Mouse (Mus musculus) heart, embryonic 14.5 days (tissue): ENCODE measurements around the gene Unc79. TPM values are rescaled to one million over a fixed set of nuclear protein-coding genes. Genes with fewer than 3 reads are reported as not detected.

Source experiments
- ATAC-seq: fragments of 200-750 bp; cut with Nextera tagmentation; 2 replicates; pipeline ENCODE4 v1.8.0; 2017; ENCODE audit warnings: low read depth, moderate TSS enrichment; ENCODE audit not compliant: insufficient number of reproducible peaks, insufficient read depth, low FRiP score
- H3K27ac ChIP-seq, 2 experiments: fragments of 200-500 bp in 1 of 2; fragments of 300-500 bp in 1 of 2; sonication (generic) in 1 of 2; replicated peaks in 1 of 2; 2 replicates each; pipeline ENCODE4 v1.5.1; 2012 to 2014; ENCODE audit warnings: low read depth in 2 of 2, low read length in 2 of 2, control low read depth in 1 of 2, mild to moderate bottlenecking in 1 of 2, mixed read lengths in 1 of 2; ENCODE audit not compliant: control insufficient read depth in 1 of 2, insufficient read depth in 1 of 2
- H3K27me3 ChIP-seq: fragments of 300-500 bp; sonication (generic); 2 replicates; pipeline ENCODE4 v1.6.1; 2014; ENCODE audit warnings: mild to moderate bottlenecking, low read length, control low read depth; ENCODE audit not compliant: control insufficient read depth, insufficient read depth
- H3K36me3 ChIP-seq: fragments of 300-500 bp; sonication (generic); 2 replicates; pipeline ENCODE4 v1.6.1; 2014; ENCODE audit warnings: mild to moderate bottlenecking, control low read depth, low read length, mixed read lengths; ENCODE audit not compliant: control insufficient read depth, insufficient read depth
- H3K4me1 ChIP-seq, 2 experiments: fragments of 200-500 bp in 1 of 2; fragments of 300-500 bp in 1 of 2; sonication (generic) in 1 of 2; 2 replicates each; pipeline ENCODE4 v1.6.1; 2012 to 2014; ENCODE audit warnings: low read length in 2 of 2, control low read depth in 1 of 2, mixed read lengths in 1 of 2; ENCODE audit not compliant: control insufficient read depth in 2 of 2, insufficient read depth in 2 of 2
- H3K4me2 ChIP-seq: fragments of 300-500 bp; sonication (generic); 2 replicates; pipeline ENCODE4 v1.6.1; 2014; ENCODE audit warnings: mild to moderate bottlenecking, low read length
- H3K4me3 ChIP-seq, 2 experiments: fragments of 200-500 bp in 1 of 2; fragments of 300-500 bp in 1 of 2; sonication (generic) in 1 of 2; 2 replicates each; pipeline ENCODE4 v1.5.1; 2012 to 2014; ENCODE audit warnings: low read length in 2 of 2, mild to moderate bottlenecking in 2 of 2, control low read depth in 1 of 2, low read depth in 1 of 2, moderate library complexity in 1 of 2; ENCODE audit not compliant: control insufficient read depth in 1 of 2, insufficient read depth in 1 of 2
- H3K9ac ChIP-seq: fragments of 300-500 bp; sonication (generic); 2 replicates; pipeline ENCODE4 v1.6.1; 2014; ENCODE audit warnings: mild to moderate bottlenecking, low read length
- H3K9me3 ChIP-seq: fragments of 300-500 bp; sonication (generic); 2 replicates; pipeline ENCODE4 v1.6.1; 2016; ENCODE audit warnings: low read length, control low read depth; ENCODE audit not compliant: control insufficient read depth
- WGBS: fragments of 180-500 bp; shearing (Covaris S2); extraction: QIAGEN DNeasy Blood & Tissue Kit; methylation state at CpG from one replicate; pipeline ENCODE4 v1.1.7; 2014; 5-methylcytosine and 5-hydroxymethylcytosine counted together
- polyA plus RNA-seq: library from polyadenylated mRNA; unstranded; fragments of >200 nt; fragmentation: Nextera tagmentation; extraction: Ambion mirVana; gene quantifications from 2 replicates; pipeline ENCODE4 v1.2.1, GENCODE M21; 2014

Unc79 gene
- polyA plus RNA-seq, 1 experiment from 2014 or later, result 0.07 TPM

GRCm38 (mm10) chr12:103099185-103099584 lies 150.5 kb downstream of the Unc79 start:
- Histone ChIP-seq H3K27ac (no peak overlapping the region), H3K4me3 (no peak overlapping the region), H3K27me3 (no peaks in the 10 kb centered on the region), H3K4me2 (no peak overlapping the region), H3K36me3 (no peaks in the 10 kb centered on the region), H3K4me1 (peaks cover 0 to 4% of the 10 kb centered on the region in 2 experiments; a peak in 2 of 4 replicates), H3K9me3 (no peaks in the 10 kb centered on the region), H3K9ac (no peak overlapping the region)
- 58% methylated on average over 1 of the region's 1 CpGs for WGBS
- no peak for ATAC-seq

GRCm38 (mm10) chr12:103100088-103100487 lies 151.4 kb downstream of the Unc79 start:
- WGBS, result 65% methylated on average over 5 of the region's 5 CpGs

GRCm38 (mm10) chr12:103103041-103103440 lies 154.4 kb downstream of the Unc79 start:
- Histone ChIP-seq H3K4me2 (no peak overlapping the region), H3K36me3 (no peaks in the 10 kb centered on the region), H3K4me3 (no peak overlapping the region), H3K27ac (no peak overlapping the region), H3K4me1 (no peaks in the 10 kb centered on the region), H3K9me3 (no peaks in the 10 kb centered on the region), H3K27me3 (no peaks in the 10 kb centered on the region), H3K9ac (no peak overlapping the region)
- ATAC-seq, result no peak
- 69% methylated on average over 2 of the region's 2 CpGs for WGBS

More at GRCm38 (mm10) chr12:103100088-103100487, 151.4 kb downstream of the Unc79 start:
- H3K27ac ChIP-seq, result no peak overlapping the region
- peaks cover 0 to 2% of the 10 kb centered on the region in 2 experiments; a peak in 1 of 4 replicates for H3K4me1 ChIP-seq
- no peaks in the 10 kb centered on the region for H3K36me3 ChIP-seq
- no peak for ATAC-seq
- no peaks in the 10 kb centered on the region for H3K9me3 ChIP-seq
- H3K27me3 ChIP-seq, result no peaks in the 10 kb centered on the region
- no peak overlapping the region for H3K4me2 ChIP-seq
- no peak overlapping the region for H3K9ac ChIP-seq
- no peak overlapping the region for H3K4me3 ChIP-seq

- H3K9me3 ChIP-seq, result no peaks in the 10 kb centered on the region
- H3K27me3 ChIP-seq, result no peaks in the 10 kb centered on the region
- 16% methylated on average over 5 of the region's 5 CpGs for WGBS
- no peaks in the 10 kb centered on the region for H3K4me1 ChIP-seq
- no peak overlapping the region for H3K27ac ChIP-seq
- H3K9ac ChIP-seq, result no peak overlapping the region
- H3K36me3 ChIP-seq, result no peaks in the 10 kb centered on the region
- no peak overlapping the region for H3K4me3 ChIP-seq
- peak overlapping the region; percentile 37 for H3K4me2 ChIP-seq
- ATAC-seq, result no peak
Observed at GRCm38 (mm10) chr12:103103601-103104000, 154.9 kb downstream of the Unc79 start.

- H3K4me1 ChIP-seq, result no peaks in the 10 kb centered on the region
- no peak overlapping the region for H3K27ac ChIP-seq
- no peaks in the 10 kb centered on the region for H3K9me3 ChIP-seq
- H3K9ac ChIP-seq, result no peak overlapping the region
- no peak for ATAC-seq
- WGBS, result 69% methylated on average over 7 of the region's 7 CpGs
- H3K4me2 ChIP-seq, result no peak overlapping the region
- no peak overlapping the region for H3K4me3 ChIP-seq
- H3K36me3 ChIP-seq, result no peaks in the 10 kb centered on the region
- no peaks in the 10 kb centered on the region for H3K27me3 ChIP-seq
Observed at GRCm38 (mm10) chr12:103109301-103109700, 160.6 kb downstream of the Unc79 start.

GRCm38 (mm10) chr12:103116639-103117038 lies 168.0 kb downstream of the Unc79 start:
- Histone ChIP-seq H3K9me3 (no peaks in the 10 kb centered on the region), H3K9ac (no peak overlapping the region), H3K27me3 (no peaks in the 10 kb centered on the region), H3K27ac (no peak overlapping the region), H3K4me3 (no peak overlapping the region), H3K4me2 (no peak overlapping the region), H3K36me3 (no peaks in the 10 kb centered on the region), H3K4me1 (no peaks in the 10 kb centered on the region)
- 78% methylated on average over 8 of the region's 8 CpGs for WGBS
- no peak for ATAC-seq

- H3K9ac ChIP-seq, result no peak overlapping the region
- H3K36me3 ChIP-seq, result no peaks in the 10 kb centered on the region
- no peaks in the 10 kb centered on the region for H3K4me1 ChIP-seq
- no peak overlapping the region for H3K4me3 ChIP-seq
- no peak for ATAC-seq
- no peaks in the 10 kb centered on the region for H3K9me3 ChIP-seq
- no peak overlapping the region for H3K4me2 ChIP-seq
- WGBS, result 83% methylated on average over 10 of the region's 10 CpGs
- H3K27ac ChIP-seq, result no peak overlapping the region
- H3K27me3 ChIP-seq, result no peaks in the 10 kb centered on the region
Observed at GRCm38 (mm10) chr12:103117517-103118193, 169.0 kb downstream of the Unc79 start.

GRCm38 (mm10) chr12:103121928-103122327 lies 173.3 kb downstream of the Unc79 start:
- H3K27me3 ChIP-seq, result no peaks in the 10 kb centered on the region
- H3K27ac ChIP-seq, result no peak overlapping the region
- 54% methylated on average over 5 of the region's 5 CpGs for WGBS
- no peak overlapping the region for H3K4me2 ChIP-seq
- H3K9me3 ChIP-seq, result no peaks in the 10 kb centered on the region
- H3K36me3 ChIP-seq, result no peaks in the 10 kb centered on the region
- ATAC-seq, result no peak
- no peak overlapping the region for H3K4me3 ChIP-seq
- no peaks in the 10 kb centered on the region for H3K4me1 ChIP-seq
- no peak overlapping the region for H3K9ac ChIP-seq
